Comparison of ENCODE assay signal across 19 mouse cellular contexts in the genomic region with DNA sequence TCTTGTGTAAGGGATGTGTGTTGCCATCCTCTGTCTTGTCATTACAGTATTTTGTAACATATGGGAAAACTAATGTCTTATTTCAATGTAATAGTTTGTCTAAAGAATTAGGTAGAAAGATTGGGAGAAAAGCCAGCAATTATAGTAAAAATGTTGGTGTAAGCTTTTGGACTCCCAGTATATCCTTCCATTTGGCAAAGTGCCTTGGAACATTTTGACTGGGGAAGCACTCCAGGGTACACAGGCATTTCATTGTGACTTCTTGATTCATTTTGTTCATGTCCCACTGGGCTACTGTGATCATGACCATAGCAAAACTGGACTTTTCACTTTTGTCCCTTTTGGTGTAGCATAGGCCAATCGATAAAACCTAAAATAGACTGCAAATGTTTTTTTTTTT.
"Had no signal": no experiment of that assay in that cellular context is flagged by ENCODE, and none has a peak within 500 bp of the region (broad histone marks: within the 10 kb centered on the region; RNA-seq: fewer than 3 reads in every experiment).

No protein-coding gene starts in this region.

- H3K36me3 ChIP-seq: neural tube, embryonic 13.5 days had no signal

- H3K9ac ChIP-seq: limb, embryonic 13.5 days; liver, embryonic 14.5 days; liver, postnatal 0 days; midbrain, embryonic 13.5 days; neural tube, embryonic 13.5 days had no signal

- H3K4me1 ChIP-seq: limb, embryonic 13.5 days; midbrain, embryonic 13.5 days had no signal

- H3K4me3 ChIP-seq: limb, embryonic 10.5 days; limb, embryonic 13.5 days; megakaryocyte, embryonic 14.5 days; midbrain, embryonic 10.5 days; midbrain, embryonic 13.5 days; myocyte; neural tube, embryonic 13.5 days had no signal

- ATAC-seq: liver, postnatal 0 days; midbrain, embryonic 13.5 days; midbrain, embryonic 16.5 days had no signal

- H3K27me3 ChIP-seq: limb, embryonic 13.5 days; megakaryocyte, embryonic 14.5 days; midbrain, embryonic 13.5 days; neural tube, embryonic 13.5 days had no signal

- DNase-seq: kidney, adult 9 months; kidney, postnatal 14 days; kidney, postnatal 4 days; liver; liver, postnatal 0 days; lung, postnatal 36 days; retina, postnatal 1 day; right cerebral cortex, postnatal 25 days; thymus, adult 18-20 months; thymus, postnatal 36 days had no signal

- H3K9me3 ChIP-seq: limb, embryonic 10.5 days; limb, embryonic 13.5 days; midbrain, embryonic 10.5 days; midbrain, embryonic 13.5 days; neural tube, embryonic 13.5 days had no signal

- H3K4me2 ChIP-seq: limb, embryonic 13.5 days; midbrain, embryonic 13.5 days; neural tube, embryonic 13.5 days had no signal

- H3K27ac ChIP-seq: limb, embryonic 10.5 days; limb, embryonic 13.5 days; liver, embryonic 14.5 days; midbrain, embryonic 10.5 days; midbrain, embryonic 13.5 days; neural tube, embryonic 13.5 days had no signal
